Mouse (Mus musculus) bone marrow macrophage, adult 2 months (primary cell): ENCODE data around the gene Isyna1. TPM values are rescaled to one million over a fixed set of nuclear protein-coding genes. Genes with fewer than 3 reads are reported as not detected.

ENCODE experiments used
- H3K27ac ChIP-seq: 2 replicates; pipeline ENCODE4 v1.5.1; 2012; ENCODE audit warnings: low read depth, low read length; ENCODE audit not compliant: insufficient read depth
- H3K4me1 ChIP-seq: 2 replicates; pipeline ENCODE4 v1.6.1; 2012; ENCODE audit warnings: low read length; ENCODE audit not compliant: control insufficient read depth, insufficient read depth
- H3K4me3 ChIP-seq: 2 replicates; pipeline ENCODE4 v1.5.1; 2012; ENCODE audit warnings: mild to moderate bottlenecking, low read length, moderate library complexity; ENCODE audit not compliant: insufficient read depth
- CTCF ChIP-seq: IDR thresholded peaks from 2 replicates; pipeline ENCODE4 v1.5.1; 2012; ENCODE audit warnings: low read depth, mild to moderate bottlenecking, low read length, moderate library complexity
- POLR2A ChIP-seq: IDR thresholded peaks from 2 replicates; pipeline ENCODE4 v1.6.1; 2012; ENCODE audit warnings: mild to moderate bottlenecking, low read depth, low read length, borderline replicate concordance
- polyA plus RNA-seq: library from polyadenylated mRNA; stranded (reverse); fragments of >200 nt; gene quantifications from 2 replicates; pipeline ENCODE4 v1.2.4, GENCODE M21; 2012; ENCODE audit not compliant: missing spikeins, insufficient read depth, insufficient read length

Gene Isyna1
- polyA plus RNA-seq, 1 experiment: 36.0 TPM

DNA sequence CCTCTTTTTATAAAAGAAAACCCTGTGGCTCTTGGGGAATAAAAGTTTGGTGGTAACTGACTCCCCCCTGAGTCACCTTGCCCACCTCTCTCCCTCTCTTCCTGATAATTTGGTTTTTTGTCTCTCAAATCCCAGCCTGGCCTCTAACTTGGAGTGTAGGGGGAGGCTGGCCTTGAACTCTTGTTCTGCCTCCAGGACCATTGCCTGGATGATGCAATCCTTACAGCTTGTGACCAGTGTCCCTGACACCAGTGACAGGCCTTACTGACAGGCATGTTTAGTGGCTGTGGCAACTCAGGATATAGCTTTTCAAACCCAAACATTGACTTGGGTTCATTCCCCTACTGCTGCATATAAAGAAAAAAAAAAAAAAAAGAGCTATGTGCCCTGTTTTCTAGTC is 52.6 kb downstream of the Isyna1 start:
- peak overlapping the region; percentile 97 for H3K27ac ChIP-seq
- H3K4me1 ChIP-seq: peaks cover 65% of the 10 kb centered on the region
- H3K4me3 ChIP-seq: no peak overlapping the region
- TF ChIP-seq POLR2A (no peak), CTCF (no peak)

Other genes with a start within 250 kb of the Isyna1 start
- 30.6 and 31.6 TPM in 2 replicates for gene Upf1, start 241.1 kb upstream of the Isyna1 start, polyA plus RNA-seq
- gene Comp, start 220.8 kb upstream of the Isyna1 start, polyA plus RNA-seq: 1.1 and 1.2 TPM in 2 replicates
- gene Crtc1, start 154.8 kb upstream of the Isyna1 start, polyA plus RNA-seq: 8.4 and 8.9 TPM in 2 replicates
- 10.8 and 10.9 TPM in 2 replicates for gene Klhl26, start 117.4 kb upstream of the Isyna1 start, polyA plus RNA-seq
- gene Tmem59l, start 107.0 kb upstream of the Isyna1 start, polyA plus RNA-seq: not detected in 2 replicates
- 0.97 and 1.0 TPM in 2 replicates for gene Crlf1, start 101.2 kb upstream of the Isyna1 start, polyA plus RNA-seq
- 80.7 and 86.0 TPM in 2 replicates for gene Rex1bd, start 87.6 kb upstream of the Isyna1 start, polyA plus RNA-seq
- gene Uba52, start 83.6 kb upstream of the Isyna1 start, polyA plus RNA-seq: 825 and 873 TPM in 2 replicates
- 163 and 178 TPM in 2 replicates for gene Fkbp8, start 66.6 kb upstream of the Isyna1 start, polyA plus RNA-seq
- 82.2 and 82.3 TPM in 2 replicates for gene Kxd1, start 66.4 kb upstream of the Isyna1 start, polyA plus RNA-seq
- gene Ell, start 54.9 kb upstream of the Isyna1 start, polyA plus RNA-seq: 17.1 TPM in 2 replicates
- 106 and 123 TPM in 2 replicates for gene Ssbp4, start 14.5 kb downstream of the Isyna1 start, polyA plus RNA-seq
- gene Lrrc25, start 21.8 kb downstream of the Isyna1 start, polyA plus RNA-seq: 185 and 197 TPM in 2 replicates
- 3.3 and 4.9 TPM in 2 replicates for gene Gdf15, start 38.1 kb downstream of the Isyna1 start, polyA plus RNA-seq
- 33.0 and 35.2 TPM in 2 replicates for gene Pgpep1, start 66.0 kb downstream of the Isyna1 start, polyA plus RNA-seq
- 62.3 and 65.9 TPM in 2 replicates for gene Lsm4, start 78.9 kb downstream of the Isyna1 start, polyA plus RNA-seq
- 102 and 111 TPM in 2 replicates for gene Jund, start 104.6 kb downstream of the Isyna1 start, polyA plus RNA-seq
- not detected in 2 replicates for gene Iqcn, start 109.1 kb downstream of the Isyna1 start, polyA plus RNA-seq
- gene Gm3336, start 124.2 kb downstream of the Isyna1 start, polyA plus RNA-seq: not detected in 2 replicates
- gene Pde4c, start 129.3 kb downstream of the Isyna1 start, polyA plus RNA-seq: not detected in 2 replicates
- gene Rab3a, start 160.3 kb downstream of the Isyna1 start, polyA plus RNA-seq: 7.9 and 9.4 TPM in 2 replicates
- gene Mpv17l2, start 166.6 kb downstream of the Isyna1 start, polyA plus RNA-seq: 32.4 and 33.7 TPM in 2 replicates
- 26.9 and 27.5 TPM in 2 replicates for gene Pik3r2, start 182.3 kb downstream of the Isyna1 start, polyA plus RNA-seq
- gene Mast3, start 210.7 kb downstream of the Isyna1 start, polyA plus RNA-seq: 57.7 and 59.6 TPM in 2 replicates
- gene Il12rb1, start 214.1 kb downstream of the Isyna1 start, polyA plus RNA-seq: 0.20 TPM in 1 of 2 replicates, not detected in the other
- 27.8 and 29.7 TPM in 2 replicates for gene Arrdc2, start 245.3 kb downstream of the Isyna1 start, polyA plus RNA-seq